Mouse (Mus musculus): ENCODE results near the gene Samd9l. TPM values are rescaled to one million over a fixed set of nuclear protein-coding genes. Genes with fewer than 3 reads are reported as not detected.
A peak's percentile ranks its signal among the peaks of the same experiment; 100 is the strongest.
"Not testable (repeated sequence)": the region's sequence is repeated elsewhere in the genome, so short reads cannot be mapped to it uniquely, and the experiment has no call there.

The Samd9l gene
- polyA plus RNA-seq, 1 experiment from 2014 or later, result 1.2 TPM

DNA sequence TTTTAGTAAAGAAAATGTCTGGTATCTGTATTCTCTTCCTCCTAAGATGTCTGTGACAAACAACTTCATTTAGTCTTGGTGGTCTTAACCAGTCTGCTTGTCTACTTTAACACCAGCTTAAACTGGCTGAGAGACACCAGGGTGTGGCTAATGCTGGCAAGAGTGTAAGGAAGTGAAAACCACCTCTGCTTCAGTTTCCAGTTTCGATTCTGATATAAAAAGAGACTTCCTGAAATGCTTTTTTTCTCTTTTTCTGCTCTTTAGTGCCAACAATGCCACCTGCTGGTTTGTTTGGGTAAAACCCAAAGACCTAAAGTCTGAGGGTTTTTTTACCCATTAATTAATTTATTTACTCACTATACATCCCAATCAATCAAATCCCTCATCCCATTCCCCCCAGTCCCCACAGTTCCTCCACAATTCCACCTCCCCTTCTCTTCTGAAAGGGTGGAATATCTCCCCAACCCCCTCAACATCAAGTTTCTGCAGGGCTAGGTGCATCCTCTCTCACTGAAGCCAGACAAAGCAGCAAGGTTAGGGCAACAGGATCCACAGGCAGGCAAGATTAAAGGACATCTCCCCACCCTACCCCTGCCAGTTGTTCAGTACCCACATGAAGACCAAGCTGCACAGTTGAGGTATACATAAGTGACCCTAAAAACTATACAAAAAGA, 53.3 kb downstream of the Samd9l start:
- not testable (repeated sequence) for H3K9me3 ChIP-seq (ENCODE audit: control insufficient read depth, low read length); H3K9ac ChIP-seq (ENCODE audit: low read depth, low read length); H3K27ac ChIP-seq (ENCODE audit: low read depth, low read length); H3K4me2 ChIP-seq (ENCODE audit: low read length); H3K4me3 ChIP-seq (ENCODE audit: low read length); H3K4me1 ChIP-seq (ENCODE audit: control insufficient read depth, insufficient read depth, low read depth, low read length); H3K27me3 ChIP-seq (replicated peaks; ENCODE audit: control insufficient read depth, insufficient read depth, low read length); H3K36me3 ChIP-seq (ENCODE audit: control insufficient read depth, insufficient read depth, low read length)
- 20% methylated on average over 1 of the region's 1 CpGs for WGBS
- peak; percentile 50; the same call in 1 of the 2 replicates for ATAC-seq

DNA sequence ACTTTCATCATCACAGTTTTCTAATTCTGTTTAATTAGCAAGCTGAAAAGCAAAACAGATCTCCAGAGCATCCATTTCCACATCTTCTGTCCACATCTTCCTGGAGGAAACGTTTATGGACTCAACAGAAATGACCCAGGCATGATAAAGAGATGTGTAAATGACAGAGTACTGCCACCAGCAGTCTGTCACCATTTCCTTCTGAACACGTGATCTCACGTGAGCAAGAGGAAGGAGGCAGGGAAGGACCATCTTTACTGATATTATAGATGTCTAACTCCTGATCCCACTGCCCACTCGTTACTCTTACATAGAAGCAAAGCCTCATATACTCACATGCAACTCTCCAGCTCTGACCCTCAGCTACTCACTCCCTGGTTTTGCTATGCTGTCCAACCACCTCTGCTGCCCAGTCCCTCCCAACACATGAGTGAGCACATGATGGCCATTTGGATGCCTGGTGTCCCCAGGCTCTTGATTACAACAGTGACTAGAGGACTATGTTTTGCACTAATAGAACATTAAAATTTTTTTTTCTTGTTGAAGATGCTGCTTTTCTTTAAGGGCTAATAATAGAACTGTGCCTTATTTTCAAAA, 54.2 kb downstream of the Samd9l start:
- not testable (repeated sequence) for H3K27me3 ChIP-seq (replicated peaks; ENCODE audit: control insufficient read depth, insufficient read depth, low read length); H3K9me3 ChIP-seq (ENCODE audit: control insufficient read depth, low read length); H3K4me3 ChIP-seq (ENCODE audit: low read length); ATAC-seq; H3K9ac ChIP-seq (ENCODE audit: low read depth, low read length); H3K36me3 ChIP-seq (ENCODE audit: control insufficient read depth, insufficient read depth, low read length); H3K4me2 ChIP-seq (ENCODE audit: low read length); H3K27ac ChIP-seq (ENCODE audit: low read depth, low read length); H3K4me1 ChIP-seq (ENCODE audit: control insufficient read depth, insufficient read depth, low read depth, low read length)
- 79% methylated on average over 2 of the region's 4 CpGs for WGBS

DNA sequence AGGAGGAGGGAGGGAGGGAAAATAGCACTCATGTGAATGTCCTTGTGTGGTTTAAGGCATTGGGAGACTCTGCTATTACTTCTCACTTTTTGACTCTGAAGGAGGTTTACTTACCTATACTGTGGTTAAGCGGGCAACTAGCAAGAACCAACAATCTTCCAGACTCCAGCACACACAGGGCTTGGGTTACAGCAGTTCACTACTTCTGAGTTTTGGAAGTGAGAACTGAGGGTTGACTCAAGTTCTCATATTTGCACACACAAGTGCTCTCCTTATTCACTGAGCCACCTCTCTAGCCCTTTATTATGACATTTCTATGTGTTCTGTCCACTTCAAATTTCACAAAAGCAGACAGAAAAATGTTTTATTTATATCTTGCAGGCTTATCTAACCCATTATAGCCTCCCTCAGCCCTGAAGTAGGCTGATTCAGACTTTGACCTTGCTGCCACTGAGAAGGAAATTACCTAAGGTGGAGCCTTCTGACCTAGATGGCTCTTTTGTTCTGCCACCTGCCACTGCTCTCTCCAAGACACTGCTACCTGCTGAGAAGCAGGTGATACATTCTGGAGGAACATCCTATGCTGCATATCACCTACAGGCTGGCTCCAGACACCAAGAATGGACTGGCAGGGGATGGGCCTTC, 55.6 kb downstream of the Samd9l start:
- not testable (repeated sequence) for H3K36me3 ChIP-seq (ENCODE audit: control insufficient read depth, insufficient read depth, low read length); H3K4me2 ChIP-seq (ENCODE audit: low read length); H3K4me1 ChIP-seq (ENCODE audit: control insufficient read depth, insufficient read depth, low read depth, low read length); ATAC-seq; H3K27me3 ChIP-seq (replicated peaks; ENCODE audit: control insufficient read depth, insufficient read depth, low read length); H3K9me3 ChIP-seq (ENCODE audit: control insufficient read depth, low read length); H3K9ac ChIP-seq (ENCODE audit: low read depth, low read length); H3K27ac ChIP-seq (ENCODE audit: low read depth, low read length); H3K4me3 ChIP-seq (ENCODE audit: low read length)
- 93% methylated on average over 1 of the region's 1 CpGs for WGBS

DNA sequence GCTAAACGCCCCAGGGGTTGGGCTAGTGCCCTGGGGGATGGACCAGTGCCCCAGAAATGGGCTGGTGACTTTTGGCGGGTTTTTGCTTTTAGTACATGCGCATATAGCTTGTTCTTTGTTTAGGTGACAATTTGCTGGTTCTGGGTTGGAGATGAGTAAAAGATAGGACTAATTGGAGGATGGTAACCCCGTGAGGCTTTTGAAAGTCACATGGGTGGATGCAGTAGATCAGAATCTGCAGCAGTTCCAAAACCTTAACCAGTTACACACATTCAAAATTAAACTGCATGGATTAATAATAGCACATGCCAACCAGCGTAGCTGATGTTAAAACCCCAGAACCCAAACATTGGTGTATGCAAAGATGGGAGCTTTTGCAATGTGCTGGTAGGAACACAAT, 57.9 kb downstream of the Samd9l start:
- H3K27ac ChIP-seq (ENCODE audit: low read depth, low read length), result no peak overlapping the region
- H3K27me3 ChIP-seq (replicated peaks; ENCODE audit: control insufficient read depth, insufficient read depth, low read length), result no peaks in the 10 kb centered on the region
- peak overlapping the region; percentile 21; the same call in 1 of the 2 replicates for H3K4me3 ChIP-seq (ENCODE audit: low read length)
- ATAC-seq, result peak; percentile 40; the same call in 1 of the 2 replicates
- H3K9me3 ChIP-seq (ENCODE audit: control insufficient read depth, low read length), result no peaks in the 10 kb centered on the region
- 46% methylated on average over 5 of the region's 5 CpGs for WGBS
- no peaks in the 10 kb centered on the region for H3K4me1 ChIP-seq (ENCODE audit: control insufficient read depth, insufficient read depth, low read depth, low read length)
- H3K36me3 ChIP-seq (ENCODE audit: control insufficient read depth, insufficient read depth, low read length), result no peaks in the 10 kb centered on the region
- no peak overlapping the region for H3K9ac ChIP-seq (ENCODE audit: low read depth, low read length)
- peak overlapping the region; percentile 45 for H3K4me2 ChIP-seq (ENCODE audit: low read length)

DNA sequence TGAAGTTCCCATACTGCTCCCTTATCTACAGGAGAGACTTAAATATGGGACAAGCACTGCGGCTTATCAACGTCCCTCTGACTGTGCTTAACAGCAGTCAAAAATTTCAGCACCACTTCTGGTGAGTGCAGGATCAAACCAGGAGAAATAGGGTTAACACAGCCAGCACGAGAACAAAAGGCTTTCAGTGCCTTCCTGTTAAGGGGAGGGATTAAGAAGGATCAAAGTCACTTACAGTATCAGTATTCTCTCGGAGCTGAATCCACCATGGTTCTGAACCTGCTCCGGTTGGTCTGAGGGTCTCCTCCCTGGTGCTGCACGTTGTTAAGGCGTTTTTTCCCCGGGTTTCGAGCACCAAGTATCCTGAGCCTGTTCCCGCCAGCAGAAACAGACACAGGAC, 58.4 kb downstream of the Samd9l start:
- H3K4me3 ChIP-seq (ENCODE audit: low read length), result peak overlapping the region; percentile 21
- peak; percentile 78 for ATAC-seq
- not testable (repeated sequence) for H3K27ac ChIP-seq (ENCODE audit: low read depth, low read length); H3K36me3 ChIP-seq (ENCODE audit: control insufficient read depth, insufficient read depth, low read length); H3K27me3 ChIP-seq (replicated peaks; ENCODE audit: control insufficient read depth, insufficient read depth, low read length); H3K4me1 ChIP-seq (ENCODE audit: control insufficient read depth, insufficient read depth, low read depth, low read length); H3K9ac ChIP-seq (ENCODE audit: low read depth, low read length); H3K9me3 ChIP-seq (ENCODE audit: control insufficient read depth, low read length)
- peak overlapping the region; percentile 45 for H3K4me2 ChIP-seq (ENCODE audit: low read length)
- 26% methylated on average over 10 of the region's 10 CpGs for WGBS

DNA sequence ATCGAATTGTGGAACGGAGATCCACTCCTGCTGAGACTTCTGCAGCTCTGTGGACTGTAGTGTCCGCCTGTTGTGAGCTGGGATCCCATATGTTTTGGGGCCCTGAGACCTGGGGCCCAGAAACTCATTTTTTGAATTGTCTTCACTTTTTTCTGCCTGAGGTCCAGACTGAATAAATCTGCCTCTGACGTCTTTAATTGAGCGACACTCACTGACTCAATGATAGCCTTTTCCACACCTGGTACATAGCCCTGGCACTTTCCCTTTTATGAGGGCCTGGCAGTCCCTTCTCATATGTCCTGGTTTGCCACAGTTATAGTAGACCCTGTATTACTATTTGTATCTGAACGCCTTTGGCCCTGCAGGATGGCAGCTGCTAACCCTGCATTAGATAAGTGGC, 60.2 kb downstream of the Samd9l start:
- not testable (repeated sequence) for ATAC-seq; H3K9ac ChIP-seq (ENCODE audit: low read depth, low read length); H3K4me3 ChIP-seq (ENCODE audit: low read length); H3K4me2 ChIP-seq (ENCODE audit: low read length); H3K27ac ChIP-seq (ENCODE audit: low read depth, low read length); H3K27me3 ChIP-seq (replicated peaks; ENCODE audit: control insufficient read depth, insufficient read depth, low read length); H3K36me3 ChIP-seq (ENCODE audit: control insufficient read depth, insufficient read depth, low read length); H3K4me1 ChIP-seq (ENCODE audit: control insufficient read depth, insufficient read depth, low read depth, low read length); H3K9me3 ChIP-seq (ENCODE audit: control insufficient read depth, low read length)
- 75% methylated on average over 6 of the region's 6 CpGs for WGBS

Other genes with a start within 250 kb of the Samd9l start
- 1.3 and 1.6 TPM in 2 replicates for gene Hepacam2, start 98.7 kb upstream of the Samd9l start, polyA plus RNA-seq (2015; fragmentation: Nextera tagmentation; extraction: Ambion mirVana)
- gene Vps50, start 98.8 kb upstream of the Samd9l start, polyA plus RNA-seq (2015; fragmentation: Nextera tagmentation; extraction: Ambion mirVana), result 52.4 and 54.9 TPM in 2 replicates

All from hindbrain, embryonic 16.5 days (tissue).